Mouse (Mus musculus) intestine, postnatal 0 days (tissue): ENCODE data around the gene Prrx2. TPM values are rescaled to one million over a fixed set of nuclear protein-coding genes. Genes with fewer than 3 reads are reported as not detected.

Source experiments
- ATAC-seq: fragments of 200-750 bp; cut with Nextera tagmentation; 2 replicates; pipeline ENCODE4 v1.8.0; 2017; ENCODE audit warnings: mild to moderate bottlenecking, moderate TSS enrichment, moderate library complexity
- H3K27ac ChIP-seq: fragments of 300-500 bp; sonication (generic); 2 replicates; pipeline ENCODE4 v1.5.1; 2014; ENCODE audit warnings: mild to moderate bottlenecking, low read depth, low read length, moderate library complexity
- H3K27me3 ChIP-seq: fragments of 300-500 bp; sonication (generic); replicated peaks from 2 replicates; pipeline ENCODE4 v1.6.1; 2014; ENCODE audit warnings: low read length, mixed read lengths; ENCODE audit not compliant: control insufficient read depth, insufficient read depth
- H3K36me3 ChIP-seq: fragments of 300-500 bp; sonication (generic); 2 replicates; pipeline ENCODE4 v1.6.1; 2014; ENCODE audit warnings: mild to moderate bottlenecking, moderate library complexity; ENCODE audit not compliant: control insufficient read depth, insufficient read depth
- H3K4me1 ChIP-seq: fragments of 300-500 bp; sonication (generic); replicated peaks from 2 replicates; pipeline ENCODE4 v1.6.1; 2014; ENCODE audit warnings: antibody characterized with exemption, low read length, mixed read lengths; ENCODE audit not compliant: control insufficient read depth, insufficient read depth
- H3K4me2 ChIP-seq: fragments of 300-500 bp; sonication (generic); replicated peaks from 2 replicates; pipeline ENCODE4 v1.6.1; 2014; ENCODE audit warnings: low read depth, mild to moderate bottlenecking, moderate library complexity
- H3K4me3 ChIP-seq: fragments of 300-500 bp; sonication (generic); 2 replicates; pipeline ENCODE4 v1.5.1; 2014; ENCODE audit warnings: low read depth, low read length
- H3K9ac ChIP-seq: fragments of 300-500 bp; sonication (generic); 2 replicates; pipeline ENCODE4 v1.6.1; 2014; ENCODE audit warnings: mild to moderate bottlenecking, low read depth, low read length
- H3K9me3 ChIP-seq: fragments of 300-500 bp; sonication (generic); 2 replicates; pipeline ENCODE4 v1.6.1; 2016; ENCODE audit warnings: mixed run types; ENCODE audit not compliant: control insufficient read depth
- CTCF ChIP-seq: sonication (generic); IDR thresholded peaks from 2 replicates; pipeline ENCODE4 v1.5.1; 2016; ENCODE audit warnings: low read depth, mild to moderate bottlenecking, control low read depth, antibody characterized with exemption, moderate library complexity
- WGBS: fragments of 180-500 bp; shearing (Covaris S2); extraction: QIAGEN DNeasy Blood & Tissue Kit; methylation state at CpG from one replicate; pipeline ENCODE4 v1.1.7; 2014; 5-methylcytosine and 5-hydroxymethylcytosine counted together
- polyA plus RNA-seq: library from polyadenylated mRNA; unstranded; fragments of >200 nt; fragmentation: Nextera tagmentation; extraction: Ambion mirVana; gene quantifications from 2 replicates; pipeline ENCODE4 v1.2.1, GENCODE M21; 2015

Gene Prrx2
- polyA plus RNA-seq, 1 experiment from 2014 or later: 0.74 TPM

GRCm38 (mm10) chr2:30870863-30871262 lies 36.1 kb downstream of the Prrx2 start:
- H3K4me3 ChIP-seq: no peak overlapping the region
- TF ChIP-seq CTCF: no peak
- no peak for ATAC-seq
- H3K27me3 ChIP-seq: no peaks in the 10 kb centered on the region
- no peaks in the 10 kb centered on the region for H3K4me1 ChIP-seq
- H3K9ac ChIP-seq: no peak overlapping the region
- no peaks in the 10 kb centered on the region for H3K36me3 ChIP-seq
- 69% methylated on average over 8 of the region's 8 CpGs for WGBS
- no peak overlapping the region for H3K4me2 ChIP-seq
- no peaks in the 10 kb centered on the region for H3K9me3 ChIP-seq
- no peak overlapping the region for H3K27ac ChIP-seq

DNA sequence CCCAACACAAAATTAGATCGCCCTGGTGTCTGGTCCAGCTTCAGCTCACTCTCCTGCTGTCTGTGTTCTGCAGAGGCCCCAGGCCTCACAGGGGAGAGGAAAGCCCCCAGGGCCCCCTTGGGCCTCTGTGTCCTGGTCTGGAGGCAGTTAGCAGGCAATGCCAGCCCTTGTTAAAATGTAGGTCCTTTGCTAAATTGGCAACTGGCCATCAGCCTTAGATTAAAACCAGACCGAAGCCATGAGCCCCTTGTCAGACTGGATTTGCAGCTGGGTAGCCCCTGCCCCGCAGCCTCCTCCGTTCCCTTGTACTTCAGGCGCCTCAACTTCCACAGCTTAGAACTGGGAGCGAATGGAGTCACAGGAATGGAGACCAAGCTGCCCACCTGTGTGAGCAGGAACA lies 37.9 kb downstream of the Prrx2 start:
- no peak overlapping the region for H3K9ac ChIP-seq
- H3K27ac ChIP-seq: no peak overlapping the region
- H3K4me3 ChIP-seq: no peak overlapping the region
- ATAC-seq: no peak
- H3K9me3 ChIP-seq: no peaks in the 10 kb centered on the region
- no peaks in the 10 kb centered on the region for H3K4me1 ChIP-seq
- H3K36me3 ChIP-seq: no peaks in the 10 kb centered on the region
- no peak for TF ChIP-seq CTCF
- no peaks in the 10 kb centered on the region for H3K27me3 ChIP-seq
- WGBS: 82% methylated on average over 6 of the region's 6 CpGs
- H3K4me2 ChIP-seq: no peak overlapping the region

DNA sequence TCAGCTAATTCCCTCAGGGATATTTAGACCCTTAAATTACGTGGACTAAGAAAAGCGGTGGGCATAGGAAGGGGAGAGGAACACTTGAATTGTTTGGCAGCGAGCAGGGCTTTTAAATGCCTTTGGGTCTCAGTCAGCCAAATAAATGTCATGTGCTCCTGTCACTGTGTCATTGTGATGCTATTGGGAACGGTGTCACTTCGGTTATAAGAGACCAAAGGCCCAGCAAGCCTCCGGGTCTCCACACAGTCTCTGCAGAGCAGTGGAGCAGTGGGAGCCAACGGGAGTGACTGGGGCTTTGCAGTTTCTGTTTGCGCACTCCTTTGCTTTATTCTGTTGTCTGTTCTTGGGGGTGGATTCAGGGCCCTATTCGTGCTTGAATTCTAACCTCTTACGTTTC lies 39.7 kb downstream of the Prrx2 start:
- Histone ChIP-seq H3K27me3 (no peaks in the 10 kb centered on the region), H3K4me3 (no peak overlapping the region), H3K9me3 (no peaks in the 10 kb centered on the region), H3K27ac (no peak overlapping the region), H3K4me2 (no peak overlapping the region), H3K36me3 (no peaks in the 10 kb centered on the region), H3K4me1 (no peaks in the 10 kb centered on the region), H3K9ac (no peak overlapping the region)
- TF ChIP-seq CTCF: no peak
- WGBS: 53% methylated on average over 10 of the region's 10 CpGs
- ATAC-seq: no peak

GRCm38 (mm10) chr2:30875096-30875495 lies 40.3 kb downstream of the Prrx2 start:
- Histone ChIP-seq H3K36me3 (no peaks in the 10 kb centered on the region), H3K9me3 (no peaks in the 10 kb centered on the region), H3K4me2 (no peak overlapping the region), H3K4me1 (no peaks in the 10 kb centered on the region), H3K4me3 (no peak overlapping the region), H3K27me3 (no peaks in the 10 kb centered on the region), H3K9ac (no peak overlapping the region), H3K27ac (no peak overlapping the region)
- no peak for ATAC-seq
- 69% methylated on average over 7 of the region's 7 CpGs for WGBS
- no peak for TF ChIP-seq CTCF

DNA sequence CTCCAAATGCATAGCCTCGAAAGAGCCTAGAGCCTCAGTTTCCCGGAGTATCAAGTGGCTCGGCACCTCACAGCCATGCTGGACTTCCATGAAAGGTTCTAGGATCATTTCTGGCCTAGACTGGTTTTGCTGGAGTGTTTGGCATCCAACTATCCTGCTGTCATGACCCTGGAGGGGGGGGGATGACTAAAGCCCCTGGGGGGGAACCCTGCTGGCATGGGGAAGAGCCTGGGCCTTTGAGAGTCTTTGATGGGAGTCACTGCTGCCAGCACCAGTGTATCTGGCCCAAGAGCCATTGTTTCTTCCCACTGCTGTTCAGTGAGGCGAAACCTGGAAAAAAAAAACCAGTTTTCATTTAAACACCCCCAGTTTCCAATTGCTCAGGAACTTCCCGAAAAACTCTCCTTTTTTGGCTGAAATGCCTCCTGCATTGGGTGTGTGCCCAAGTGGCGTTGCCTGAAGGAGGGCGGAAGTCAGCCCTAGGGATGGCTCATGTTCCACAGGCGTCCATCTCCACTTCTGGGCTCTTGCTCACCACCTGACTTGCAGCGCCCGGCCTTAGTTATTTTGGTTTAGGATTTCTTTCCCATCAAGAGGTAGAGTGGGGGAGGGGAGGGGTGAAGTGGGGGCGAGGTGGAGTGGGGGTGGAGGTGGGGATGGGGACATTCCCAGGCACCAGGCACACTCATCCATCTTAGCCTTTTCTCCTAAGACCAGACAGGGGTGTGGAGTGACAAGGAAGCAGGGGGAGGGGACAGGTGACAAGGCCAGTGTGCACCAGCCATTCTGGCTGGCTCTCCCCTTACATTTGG lies 41.1 kb downstream of the Prrx2 start:
- no peak for ATAC-seq
- Histone ChIP-seq H3K4me1 (no peaks in the 10 kb centered on the region), H3K4me2 (no peak overlapping the region), H3K27ac (no peak overlapping the region), H3K27me3 (no peaks in the 10 kb centered on the region), H3K4me3 (no peak overlapping the region), H3K9ac (no peak overlapping the region), H3K9me3 (no peaks in the 10 kb centered on the region), H3K36me3 (no peaks in the 10 kb centered on the region)
- 62% methylated on average over 11 of the region's 11 CpGs for WGBS
- TF ChIP-seq CTCF: no peak

DNA sequence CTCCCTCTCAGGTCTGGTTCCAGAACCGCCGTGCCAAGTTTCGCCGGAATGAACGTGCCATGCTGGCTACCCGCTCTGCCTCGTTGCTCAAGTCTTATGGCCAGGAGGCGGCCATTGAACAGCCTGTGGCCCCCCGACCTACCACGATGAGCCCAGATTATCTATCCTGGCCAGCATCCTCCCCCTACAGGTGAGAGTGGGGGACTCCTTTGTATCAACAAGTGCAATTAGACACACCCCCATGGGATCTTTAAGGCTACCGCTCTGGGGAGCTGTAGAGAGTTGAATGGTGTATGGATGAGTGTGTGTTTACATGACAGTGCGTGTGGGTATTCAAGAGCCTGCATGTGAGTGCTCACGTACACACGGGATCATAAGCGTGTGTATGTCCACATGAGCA lies 44.7 kb downstream of the Prrx2 start:
- no peaks in the 10 kb centered on the region for H3K4me1 ChIP-seq
- no peaks in the 10 kb centered on the region for H3K27me3 ChIP-seq
- H3K36me3 ChIP-seq: no peaks in the 10 kb centered on the region
- no peak overlapping the region for H3K27ac ChIP-seq
- no peaks in the 10 kb centered on the region for H3K9me3 ChIP-seq
- TF ChIP-seq CTCF: no peak
- no peak overlapping the region for H3K9ac ChIP-seq
- no peak overlapping the region for H3K4me2 ChIP-seq
- 89% methylated on average over 15 of the region's 15 CpGs for WGBS
- no peak overlapping the region for H3K4me3 ChIP-seq
- ATAC-seq: no peak
